ENCODE assay signal across 26 mouse cellular contexts in the genomic region with DNA sequence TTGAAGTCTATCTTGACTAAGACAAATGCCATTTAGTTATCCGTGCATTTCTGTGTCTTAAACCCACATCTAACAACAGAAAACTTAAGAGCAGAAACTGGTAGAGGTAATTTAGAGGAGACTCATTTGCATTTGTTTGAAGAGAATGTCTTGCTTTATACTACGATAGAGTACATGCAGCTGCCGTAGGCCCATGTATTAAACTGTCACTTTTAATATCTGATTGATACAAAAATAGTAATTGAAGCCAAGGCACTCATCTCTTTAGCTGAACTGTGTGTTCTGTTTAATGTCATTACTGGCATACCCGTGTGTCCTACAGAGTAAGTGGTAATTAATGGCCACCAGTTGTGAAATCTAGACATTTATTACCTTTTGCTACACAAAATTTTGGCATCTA.
"Had no signal": no experiment of that assay in that cellular context is flagged by ENCODE, and none has a peak within 500 bp of the region (broad histone marks: within the 10 kb centered on the region; RNA-seq: fewer than 3 reads in every experiment).

No protein-coding gene starts in this region.

- H3K4me2 ChIP-seq: heart, embryonic 11.5 days; heart, embryonic 13.5 days; heart, embryonic 15.5 days; hindbrain, embryonic 13.5 days; hindbrain, embryonic 15.5 days; kidney, embryonic 15.5 days; limb, embryonic 13.5 days; limb, embryonic 15.5 days; liver, embryonic 12.5 days had no signal

- H3K9me3 ChIP-seq: heart, embryonic 13.5 days; heart, embryonic 15.5 days; hindbrain, embryonic 13.5 days; hindbrain, embryonic 15.5 days; kidney, embryonic 15.5 days; limb, embryonic 13.5 days; limb, embryonic 15.5 days; liver, embryonic 12.5 days had no signal

- H3K4me1 ChIP-seq: heart, embryonic 13.5 days; heart, embryonic 15.5 days; hindbrain, embryonic 13.5 days; hindbrain, embryonic 15.5 days; limb, embryonic 13.5 days; limb, embryonic 15.5 days; liver, embryonic 12.5 days had no signal

- H3K36me3 ChIP-seq: heart, embryonic 13.5 days; heart, embryonic 15.5 days; hindbrain, embryonic 13.5 days; hindbrain, embryonic 15.5 days; kidney, embryonic 15.5 days; limb, embryonic 13.5 days; limb, embryonic 15.5 days; liver, embryonic 12.5 days had no signal

- H3K9ac ChIP-seq: heart, embryonic 13.5 days; heart, embryonic 15.5 days; hindbrain, embryonic 13.5 days; hindbrain, embryonic 15.5 days; kidney, embryonic 15.5 days; limb, embryonic 13.5 days; limb, embryonic 15.5 days; liver, embryonic 12.5 days; liver, embryonic 14.5 days had no signal

- ATAC-seq: hindbrain, postnatal 0 days; intestine, embryonic 16.5 days; liver, embryonic 12.5 days had no signal

- H3K27me3 ChIP-seq: heart, embryonic 13.5 days; heart, embryonic 15.5 days; hindbrain, embryonic 13.5 days; hindbrain, embryonic 15.5 days; kidney, embryonic 15.5 days; limb, embryonic 13.5 days; limb, embryonic 15.5 days; liver, embryonic 12.5 days had no signal

- H3K4me3 ChIP-seq: heart, adult 2 months; heart, embryonic 13.5 days; heart, embryonic 15.5 days; hindbrain, embryonic 13.5 days; hindbrain, embryonic 15.5 days; kidney, embryonic 15.5 days; limb, embryonic 13.5 days; limb, embryonic 15.5 days; liver, embryonic 12.5 days had no signal

- H3K27ac ChIP-seq: heart, adult 2 months; heart, embryonic 13.5 days; heart, embryonic 15.5 days; hindbrain, embryonic 13.5 days; hindbrain, embryonic 15.5 days; hindbrain, postnatal 0 days; kidney, embryonic 15.5 days; limb, embryonic 13.5 days; limb, embryonic 15.5 days; liver, embryonic 12.5 days; liver, embryonic 14.5 days had no signal

- DNase-seq: gastrocnemius, postnatal 14 days; gastrocnemius, postnatal 36 days; heart, adult 11 months; heart, adult 2 months; heart, postnatal 14 days; heart, postnatal 36 days; kidney, adult 11 months; kidney, adult 2 months; kidney, adult 9 months; kidney, postnatal 14 days; kidney, postnatal 36 days; layer of hippocampus, adult 9-11 months; layer of hippocampus, postnatal 36 days; left cerebral cortex, postnatal 4 days had no signal
